Mouse (Mus musculus): ENCODE data around the gene Gab2. TPM values are rescaled to one million over a fixed set of nuclear protein-coding genes. Genes with fewer than 3 reads are reported as not detected.

The Gab2 gene
- total RNA-seq (2023): 29.5 and 30.0 TPM in 2 replicates

GRCm38 (mm10) chr7:97081242-97081958 is at the start of gene Gab2:
Gene Gab2, plus strand, starts transcription at chr7:97081586.

GRCm38 (mm10) chr7:97331726-97332666 is 250.6 kb downstream of the Gab2 start, which contains the start of the genes Usp35 and Kctd21:
Gene Usp35, minus strand, starts transcription at chr7:97332020.
Gene Kctd21, plus strand, starts transcription at chr7:97332327.

Other genes with a start within 250 kb of the Gab2 start
- gene Nars2, start 130.1 kb upstream of the Gab2 start, total RNA-seq (2023): 1.9 and 2.7 TPM in 2 replicates